Mouse (Mus musculus) ES-E14 (cell line): ENCODE measurements around the gene 2810021J22Rik.
"Not testable (repeated sequence)": the region's sequence is repeated elsewhere in the genome, so short reads cannot be mapped to it uniquely, and the experiment has no call there.

Source experiments
- CHD2 ChIP-seq: IDR thresholded peaks from 2 replicates; pipeline ENCODE4 v1.6.1; 2014; ENCODE audit warnings: mild to moderate bottlenecking, low read depth, low read length, inconsistent platforms
- HCFC1 ChIP-seq: IDR thresholded peaks from 2 replicates; pipeline ENCODE4 v1.6.1; 2012; ENCODE audit warnings: low read length, inconsistent platforms, borderline replicate concordance; ENCODE audit not compliant: insufficient read depth
- ZC3H11A ChIP-seq: IDR thresholded peaks from 2 replicates; pipeline ENCODE4 v1.6.1; 2012; ENCODE audit warnings: low read depth, mild to moderate bottlenecking, inconsistent platforms, low read length, borderline replicate concordance
- ZNF384 ChIP-seq: IDR thresholded peaks from 2 replicates; pipeline ENCODE4 v1.6.1; 2012; ENCODE audit warnings: low read depth, low read length, inconsistent platforms

- TF ChIP-seq HCFC1, CHD2, ZC3H11A, ZNF384: not testable (repeated sequence)
Measured at GRCm38 (mm10) chr11:58828937-58829336, 38.1 kb upstream of the 2810021J22Rik start, which contains the start of gene Olfr312.
